Mouse (Mus musculus): ENCODE data around the gene Kank3.
A peak's percentile ranks its signal among the peaks of the same experiment; 100 is the strongest.

DNA sequence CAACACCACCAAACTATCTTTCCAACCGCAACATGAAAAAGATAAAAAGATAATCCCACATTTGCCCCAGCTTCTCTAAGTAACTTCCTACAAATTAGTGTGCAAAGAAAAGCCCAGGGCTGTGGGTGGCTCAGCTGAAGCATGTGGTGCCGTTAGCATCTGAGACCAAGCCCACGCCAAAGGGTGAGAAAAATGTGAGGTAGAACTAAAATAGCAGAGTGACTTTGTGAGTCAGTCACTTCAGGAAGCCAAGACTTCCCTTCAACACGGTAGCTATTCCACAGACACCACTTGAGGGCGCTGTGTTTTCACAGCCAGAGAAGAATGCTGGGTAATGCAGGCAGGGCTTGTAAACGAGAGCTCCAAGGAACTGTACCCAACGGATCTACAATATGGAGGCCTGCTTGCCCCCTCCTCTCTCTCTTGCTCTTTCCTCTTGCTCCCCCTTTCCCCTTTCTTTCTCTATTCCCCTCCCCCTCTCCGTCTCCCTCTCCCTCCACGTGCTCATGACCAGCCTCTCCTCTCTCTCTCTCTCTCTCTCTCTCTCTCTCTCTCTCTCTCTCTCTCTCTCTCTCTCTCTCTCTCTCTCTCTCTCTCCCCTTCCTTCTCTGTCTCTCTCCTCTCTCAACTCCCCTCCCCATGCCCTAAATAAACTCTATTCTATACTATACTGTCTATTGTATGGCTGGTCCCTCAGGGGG lies 55.2 kb downstream of the Kank3 start:
- TF ChIP-seq CTCF (IDR thresholded peaks at IDR 0.05; ENCODE audit: low read depth) (peak; percentile 75), EP300 (optimal IDR thresholded peaks at IDR 0.05) (no peak)
